Mouse (Mus musculus): Measurements from ENCODE around the gene Zfp622.
"Not testable (repeated sequence)": the region's sequence is repeated elsewhere in the genome, so short reads cannot be mapped to it uniquely, and the experiment has no call there.

Zfp622 gene

DNA sequence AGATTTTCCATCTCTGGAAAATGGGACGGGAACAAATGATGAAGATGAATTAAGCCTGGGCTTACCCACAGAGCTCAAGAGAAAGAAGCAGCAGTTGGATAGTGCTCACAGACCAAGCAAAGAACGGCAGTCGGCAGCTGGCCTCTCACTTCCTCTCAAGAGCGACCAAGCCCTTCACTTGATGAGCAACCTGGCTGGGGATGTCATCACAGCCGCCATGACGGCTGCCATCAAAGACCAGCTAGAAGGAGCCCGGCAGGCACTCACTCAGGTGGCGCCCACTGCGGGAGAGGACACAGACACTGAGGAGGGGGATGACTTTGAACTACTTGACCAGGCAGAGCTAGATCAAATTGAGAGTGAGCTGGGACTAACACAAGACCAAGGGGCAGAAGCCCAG, 12.6 kb upstream of the Zfp622 start:
- DNase-seq (ENCODE audit: low read depth in 2 of 2, low spot score in 2 of 2) = no peak

DNA sequence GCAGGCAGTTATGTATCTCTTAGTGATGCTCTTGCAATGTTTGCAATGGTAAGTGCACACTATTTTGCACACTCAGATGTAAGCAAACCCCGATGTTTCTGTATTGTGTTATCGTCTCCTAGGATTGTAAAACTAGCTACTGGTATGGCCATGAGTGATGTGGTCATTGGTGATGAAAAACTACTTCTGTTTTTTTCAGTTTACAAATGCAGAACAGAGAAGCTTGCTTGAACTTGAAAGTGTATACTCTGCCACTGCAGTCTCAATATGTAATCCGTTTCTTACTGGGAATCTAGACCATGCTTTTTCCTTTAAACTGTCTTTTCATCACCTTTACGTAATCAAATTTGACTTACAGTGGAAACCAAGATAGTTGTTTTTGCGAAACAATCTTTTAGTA, 11.4 kb upstream of the Zfp622 start:
- no peak for DNase-seq (ENCODE audit: low read depth in 2 of 2, low spot score in 2 of 2)

DNA sequence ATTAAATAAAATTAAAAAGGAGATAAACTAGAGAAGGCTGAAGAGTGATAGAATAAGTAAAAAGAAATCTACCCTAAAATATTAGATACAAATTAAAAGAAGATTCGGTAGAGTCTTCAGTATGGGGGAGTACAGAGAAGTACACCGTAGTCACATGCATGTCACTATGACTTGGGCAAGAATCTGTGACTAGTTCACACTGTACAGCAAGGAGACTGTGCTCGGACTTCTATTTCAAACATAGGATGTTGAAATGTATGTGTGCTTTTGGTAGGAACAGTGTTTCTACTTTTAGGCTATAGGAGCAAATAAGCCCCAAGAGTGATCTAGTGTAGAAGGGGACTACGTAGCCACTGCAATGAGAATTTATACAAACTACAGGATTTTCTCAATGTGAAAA, 9.8 kb upstream of the Zfp622 start:
- no peak for DNase-seq (ENCODE audit: low read depth in 2 of 2, low spot score in 2 of 2)

DNA sequence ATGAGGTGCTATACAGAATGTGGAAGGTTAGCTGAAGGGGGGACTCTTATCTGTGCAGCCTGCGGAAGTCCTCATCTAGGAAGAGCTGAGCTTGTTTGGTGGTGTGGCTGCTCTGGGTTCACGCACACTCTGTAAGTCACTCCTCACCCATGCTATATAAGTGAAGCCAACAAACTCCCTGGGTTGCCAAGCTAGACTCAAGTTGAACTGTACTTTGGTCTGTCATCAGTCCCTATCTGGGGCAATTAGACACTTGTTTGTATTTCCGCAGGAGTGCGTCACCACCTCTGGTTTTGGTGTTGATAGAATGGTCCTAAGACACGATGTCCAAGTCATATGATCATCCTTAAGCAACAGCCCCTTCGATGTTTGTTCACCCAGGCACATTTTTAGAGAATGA, 8.4 kb upstream of the Zfp622 start:
- DNase-seq (ENCODE audit: low read depth in 2 of 2, low spot score in 2 of 2) = no peak

DNA sequence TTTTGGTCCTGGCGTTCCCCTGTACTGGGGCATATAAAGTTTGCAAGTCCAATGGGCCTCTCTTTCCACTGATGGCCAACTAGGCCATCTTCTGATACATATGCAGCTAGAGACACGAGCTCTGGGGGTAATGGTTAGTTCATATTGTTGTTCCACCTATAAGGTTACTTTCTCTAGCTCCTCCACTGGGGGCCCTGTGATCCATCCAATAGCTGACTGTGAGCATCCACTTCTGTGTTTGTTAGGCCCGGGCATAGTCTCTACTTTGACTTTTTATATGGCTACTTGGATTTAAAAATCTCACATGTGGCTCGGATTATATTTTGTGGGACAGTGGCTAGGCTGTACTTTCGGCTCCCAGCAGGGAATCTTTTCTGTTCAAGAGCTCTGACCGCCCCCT, 552 bp upstream of the Zfp622 start:
- DNase-seq (ENCODE audit: low read depth in 2 of 2, low spot score in 2 of 2) = not testable (repeated sequence)

DNA sequence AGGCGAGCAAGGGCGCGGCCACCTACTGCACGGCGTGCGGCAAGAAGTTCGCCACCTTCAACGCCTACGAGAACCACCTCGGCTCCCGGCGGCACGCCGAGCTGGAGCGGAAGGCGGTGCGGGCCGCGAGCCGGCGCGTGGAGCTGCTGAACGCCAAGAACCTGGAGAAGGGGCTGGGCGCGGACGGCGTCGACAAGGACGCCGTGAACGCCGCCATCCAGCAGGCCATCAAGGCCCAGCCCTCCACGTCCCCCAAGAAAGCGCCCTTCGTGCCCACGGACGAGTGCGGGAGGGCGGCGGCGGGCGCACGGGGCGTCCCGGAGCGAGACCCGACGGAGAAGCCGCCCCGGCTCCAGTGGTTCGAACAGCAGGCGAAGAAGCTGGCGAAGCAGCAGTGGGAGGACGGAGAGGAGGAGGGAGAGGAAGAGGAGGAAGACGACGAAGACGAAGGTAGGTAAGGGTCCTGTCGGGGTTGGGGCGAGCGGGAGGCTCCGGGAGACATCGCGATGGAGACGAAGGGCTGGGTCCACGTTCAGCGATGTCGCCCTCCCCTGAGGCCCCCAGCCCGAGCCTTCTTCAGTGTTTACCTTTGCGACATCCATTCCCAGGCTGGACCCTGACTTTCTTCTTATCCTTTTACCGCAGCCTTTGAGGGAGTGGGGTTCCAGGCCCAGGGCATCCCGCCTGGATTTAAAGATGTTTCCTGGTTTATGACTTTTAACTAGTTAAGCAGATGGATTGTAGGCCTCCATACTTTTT, 747 bp downstream of the Zfp622 start:
- no peak for DNase-seq (ENCODE audit: low read depth in 2 of 2, low spot score in 2 of 2)

DNA sequence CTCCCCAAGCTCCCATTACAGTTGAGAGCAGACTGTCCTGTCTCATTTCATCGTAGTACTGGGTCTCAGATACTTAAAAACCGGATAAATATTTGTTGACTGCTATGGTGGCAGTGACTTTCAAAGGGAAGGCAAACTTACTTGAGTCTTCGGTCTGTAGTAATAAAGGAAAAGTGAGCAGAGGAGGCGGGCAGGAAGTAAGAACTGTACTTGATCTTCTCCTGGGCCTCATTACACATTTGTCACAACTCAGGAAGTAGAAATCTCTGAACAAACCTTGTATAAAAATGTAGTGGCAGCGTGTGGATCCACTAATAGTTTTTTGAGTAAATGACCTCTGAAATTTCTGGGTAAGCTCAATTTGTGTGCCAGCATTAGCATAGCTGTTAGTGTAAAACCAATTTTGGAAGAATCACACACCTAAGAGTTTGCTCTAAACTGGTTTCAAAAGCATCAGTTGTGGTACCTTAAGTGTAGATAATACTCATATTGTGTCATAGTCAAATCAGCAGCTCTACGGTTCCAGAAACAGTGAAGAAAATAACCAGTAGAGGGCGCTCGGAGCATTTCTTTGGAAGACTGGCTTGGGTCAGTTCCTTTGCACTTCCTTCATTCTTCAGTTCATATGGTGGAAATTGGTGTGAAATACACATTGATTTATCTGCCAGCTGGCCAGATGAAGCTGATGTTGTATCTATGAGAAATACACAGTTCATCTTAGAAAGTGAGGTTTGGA, 9.0 kb downstream of the Zfp622 start:
- DNase-seq (ENCODE audit: low read depth in 2 of 2, low spot score in 2 of 2) = peak; percentile 48 to 63

DNA sequence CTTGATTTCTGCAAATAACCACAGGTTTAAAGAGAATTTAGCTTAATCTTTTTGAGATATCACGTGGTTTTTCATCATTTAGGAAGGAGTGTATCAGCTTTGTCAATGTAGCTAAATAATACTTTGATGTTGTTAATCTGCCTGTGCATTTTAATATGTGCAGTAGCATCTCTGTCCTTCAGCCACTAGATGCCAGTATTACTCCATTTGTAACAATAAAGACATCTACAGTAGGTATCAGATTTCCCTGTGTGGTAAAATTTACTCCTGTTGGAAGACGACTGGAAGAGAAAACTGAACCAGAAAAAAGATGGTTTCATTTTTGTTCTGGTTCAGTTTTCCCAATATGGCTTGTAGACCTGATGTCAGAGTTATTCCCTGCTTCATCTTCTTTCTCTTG, 11.4 kb downstream of the Zfp622 start:
- no peak for DNase-seq (ENCODE audit: low read depth in 2 of 2, low spot score in 2 of 2)

DNA sequence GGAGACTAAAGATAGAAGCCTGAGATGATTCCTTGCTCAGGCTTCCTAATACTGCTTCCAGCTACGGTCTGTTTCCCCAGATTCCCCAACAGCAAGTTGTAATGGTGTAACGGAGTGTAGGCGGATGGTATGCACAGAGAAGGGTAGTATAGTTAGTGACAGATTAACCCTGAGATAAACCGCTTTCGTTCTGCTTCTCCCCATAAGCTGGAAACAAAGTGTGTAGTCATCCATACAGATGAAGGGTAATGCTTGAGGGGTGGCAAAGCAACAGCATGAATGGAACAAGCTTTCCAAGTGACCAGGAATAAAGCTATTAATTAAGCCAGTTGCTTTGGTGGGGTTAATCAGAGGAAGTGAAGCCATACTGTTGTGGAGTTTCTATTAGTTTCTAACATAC, 15.4 kb downstream of the Zfp622 start:
- not testable (repeated sequence) for DNase-seq (ENCODE audit: low read depth in 2 of 2, low spot score in 2 of 2)

DNA sequence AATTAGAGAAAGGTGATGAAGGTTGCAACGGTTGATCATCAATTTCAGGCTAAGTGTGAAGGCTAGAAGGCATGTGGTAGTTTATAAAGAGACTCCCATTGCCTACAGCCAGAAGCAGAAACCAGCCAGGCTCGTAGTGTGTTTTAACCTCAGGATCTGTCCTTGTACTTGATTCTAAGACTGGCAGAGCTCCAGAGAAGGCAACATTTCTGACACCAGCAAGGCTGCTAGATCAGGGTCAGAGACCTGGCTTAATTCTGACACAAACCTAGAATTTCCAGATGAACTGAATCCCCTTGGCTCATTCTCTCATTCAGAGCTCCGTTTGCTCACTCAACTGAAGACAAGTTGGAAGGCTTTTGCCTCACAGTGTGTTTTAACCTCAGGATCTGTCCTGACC, 24.5 kb downstream of the Zfp622 start:
- no peak for DNase-seq (ENCODE audit: low read depth in 2 of 2, low spot score in 2 of 2)

DNA sequence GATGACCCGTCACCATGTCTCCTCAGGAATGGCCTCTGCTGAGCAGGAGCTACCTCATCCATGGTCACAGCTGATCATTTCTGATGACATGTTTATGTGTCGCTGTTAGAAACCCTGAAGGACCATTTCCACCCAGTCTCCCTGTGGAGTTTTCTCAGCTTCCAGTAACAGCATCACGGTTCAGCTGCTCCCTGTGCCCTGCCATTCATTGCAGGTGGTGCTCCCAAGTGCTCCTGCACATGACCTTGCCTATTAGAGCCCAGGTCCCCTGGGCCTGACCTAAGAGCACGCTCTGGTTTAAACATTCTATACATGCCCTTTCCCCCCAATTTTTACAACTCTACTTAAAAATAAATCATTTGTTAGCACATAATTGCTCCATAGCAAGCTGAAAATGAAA, 28.7 kb downstream of the Zfp622 start:
- no peak for DNase-seq (ENCODE audit: low read depth in 2 of 2, low spot score in 2 of 2)

DNA sequence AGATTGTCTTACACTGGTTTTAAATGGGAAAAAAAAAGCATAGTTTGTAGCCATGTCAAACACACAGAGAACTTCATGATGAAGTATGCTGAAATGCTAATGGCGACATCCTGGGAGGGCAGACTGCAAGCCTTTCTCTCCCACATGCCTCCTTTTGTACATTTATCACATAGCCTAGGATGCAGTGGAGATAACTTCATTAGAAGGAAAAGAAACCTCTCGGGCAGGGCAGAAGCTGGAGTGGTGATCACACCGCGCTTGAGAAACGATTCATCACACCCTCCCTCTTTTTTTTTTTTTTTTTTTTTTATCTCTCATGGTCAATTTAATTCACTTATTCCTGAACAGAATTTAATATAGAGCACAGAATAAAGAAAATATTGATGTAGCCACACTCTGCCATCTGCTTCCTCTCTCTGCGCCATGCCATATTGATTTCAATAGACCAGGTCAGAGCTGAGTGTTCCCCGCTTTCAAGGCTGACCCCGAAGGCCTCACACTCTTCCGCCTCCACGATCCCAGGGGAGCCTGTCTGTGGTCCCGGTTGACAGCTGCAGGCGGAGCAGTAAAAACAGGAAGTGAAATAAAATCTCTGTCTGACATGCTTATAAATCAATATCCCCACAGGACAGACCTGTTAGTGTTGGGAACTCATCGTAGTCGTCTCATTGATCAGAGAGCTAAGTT, 32.0 kb downstream of the Zfp622 start:
- DNase-seq (ENCODE audit: low read depth in 2 of 2, low spot score in 2 of 2) = no peak

DNA sequence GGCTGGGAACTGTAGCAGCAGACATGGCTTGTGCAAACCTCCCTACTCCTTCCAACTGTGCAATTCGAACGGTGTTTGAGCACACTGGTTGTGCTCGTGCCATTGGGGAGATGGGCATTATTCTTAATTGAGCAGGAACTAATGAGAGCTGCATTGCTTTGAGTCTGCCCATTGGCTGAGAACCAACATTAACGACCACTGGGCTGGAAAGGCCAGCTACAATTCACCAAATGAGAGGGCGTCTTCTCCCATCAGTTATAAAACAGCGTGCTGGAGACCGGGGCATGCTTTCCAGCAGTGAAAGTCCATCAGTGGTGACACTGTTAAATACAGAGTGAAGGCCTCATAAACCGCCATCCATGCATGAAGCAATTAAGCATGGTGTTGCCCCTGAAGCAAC, 37.6 kb downstream of the Zfp622 start:
- DNase-seq (ENCODE audit: low read depth in 2 of 2, low spot score in 2 of 2) = no peak

DNA sequence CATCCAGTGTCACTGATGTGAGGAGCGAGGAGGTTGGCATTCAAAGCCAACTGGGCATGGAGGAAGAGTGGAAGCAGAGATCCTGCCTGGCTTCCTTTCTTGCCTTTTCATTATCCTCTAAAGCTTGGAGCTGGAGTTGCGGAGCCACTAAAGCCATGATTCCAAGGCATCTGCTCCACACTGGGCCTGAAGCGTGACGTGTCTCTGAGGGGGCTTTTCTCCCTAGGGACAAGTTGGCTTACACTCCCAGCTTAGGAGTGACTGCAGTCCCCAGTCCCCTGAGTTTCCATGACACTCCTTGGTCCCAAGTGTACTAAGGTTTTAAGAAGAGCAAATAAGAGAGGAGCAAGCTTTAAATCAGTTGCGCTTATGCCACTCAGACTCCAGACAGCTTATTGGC, 38.5 kb downstream of the Zfp622 start:
- DNase-seq (ENCODE audit: low read depth in 2 of 2, low spot score in 2 of 2) = no peak

DNA sequence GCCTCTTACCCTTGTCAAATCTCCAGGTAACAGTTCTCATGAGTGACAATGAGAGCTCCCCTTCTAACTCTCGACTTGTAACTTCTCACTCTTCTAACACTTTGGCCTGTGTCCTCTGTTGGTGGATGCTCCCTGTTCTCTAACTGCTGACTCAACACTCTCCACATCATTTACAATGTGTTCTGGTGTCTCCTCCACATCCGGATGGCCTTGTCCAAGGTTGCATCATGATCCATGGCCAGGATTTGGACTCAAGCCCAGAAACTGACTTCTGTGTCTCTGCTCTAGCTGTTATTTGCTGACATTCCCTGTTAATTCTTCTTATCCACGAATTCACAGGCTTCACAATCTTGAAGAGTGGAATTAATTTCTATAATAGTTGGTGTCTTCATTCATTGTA, 47.5 kb downstream of the Zfp622 start:
- DNase-seq (ENCODE audit: low read depth in 2 of 2, low spot score in 2 of 2) = no peak

DNA sequence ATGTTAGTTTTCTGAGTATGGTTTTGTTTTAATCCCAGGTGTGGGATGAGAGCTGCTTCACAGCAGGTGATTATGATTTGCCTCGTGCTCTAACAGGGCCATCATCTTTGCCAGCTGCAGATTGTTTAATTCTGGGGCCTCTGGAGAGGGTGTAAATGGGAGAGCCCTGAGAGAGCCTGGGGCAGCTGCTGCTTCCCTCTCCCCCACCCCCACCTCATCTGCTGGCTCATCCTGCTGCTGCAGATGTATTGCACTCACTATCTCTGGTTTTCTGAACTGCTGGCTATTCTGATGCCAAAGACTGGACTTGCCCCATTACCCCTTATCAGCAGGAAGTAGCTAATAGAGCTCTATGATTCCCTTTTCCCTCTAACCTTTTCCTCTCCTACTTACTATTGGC, 56.4 kb downstream of the Zfp622 start:
- DNase-seq (ENCODE audit: low read depth in 2 of 2, low spot score in 2 of 2) = no peak

DNA sequence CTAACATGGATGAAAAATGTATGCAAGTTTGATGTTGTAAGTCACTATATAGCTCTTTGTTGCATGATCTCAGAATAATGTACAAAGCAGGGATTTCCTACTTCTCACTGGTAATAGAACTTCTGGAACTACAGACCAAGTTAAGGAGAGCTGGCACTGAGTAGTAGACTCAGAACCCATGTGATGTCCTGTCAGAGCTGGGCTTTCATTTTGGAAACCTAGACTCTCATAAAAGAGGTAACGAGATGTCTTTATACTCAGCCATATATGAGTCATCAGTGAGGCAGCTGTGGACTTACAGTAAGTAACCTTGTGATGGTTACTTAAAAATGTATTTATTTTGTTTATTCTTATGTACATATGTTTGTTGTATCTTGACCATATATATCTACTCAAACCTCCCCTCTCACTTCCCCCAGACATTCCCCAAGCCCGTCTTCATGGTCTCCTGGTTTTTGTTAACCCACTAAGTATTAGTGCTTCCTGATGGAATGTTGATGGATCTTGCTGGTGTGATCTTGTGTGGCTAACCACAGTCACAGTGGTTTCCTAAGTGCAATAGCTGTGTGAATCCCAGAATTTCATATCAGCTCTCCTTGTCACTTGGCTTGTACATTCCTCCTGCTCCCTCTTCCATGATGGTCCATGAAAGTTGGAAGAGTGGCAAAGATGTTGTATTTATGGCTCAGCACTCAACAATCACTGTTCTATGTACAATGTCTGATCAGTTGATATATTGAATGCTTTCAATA, 57.2 kb downstream of the Zfp622 start:
- no peak for DNase-seq (ENCODE audit: low read depth in 2 of 2, low spot score in 2 of 2)
